Mouse (Mus musculus) heart, adult 2 months (tissue): ENCODE data around the gene Map3k10.

Experiments
- CTCF ChIP-seq: fragments of 200-600 bp; IDR thresholded peaks from 2 replicates; pipeline ENCODE4 v1.8.1; 2022; ENCODE audit warnings: antibody characterized with exemption, mild to moderate bottlenecking, moderate library complexity
- EP300 ChIP-seq: fragments of 200-500 bp; IDR thresholded peaks from 2 replicates; pipeline ENCODE4 v1.6.1; 2011; ENCODE audit warnings: low read depth, low read length, control low read depth; ENCODE audit not compliant: insufficient read depth

DNA sequence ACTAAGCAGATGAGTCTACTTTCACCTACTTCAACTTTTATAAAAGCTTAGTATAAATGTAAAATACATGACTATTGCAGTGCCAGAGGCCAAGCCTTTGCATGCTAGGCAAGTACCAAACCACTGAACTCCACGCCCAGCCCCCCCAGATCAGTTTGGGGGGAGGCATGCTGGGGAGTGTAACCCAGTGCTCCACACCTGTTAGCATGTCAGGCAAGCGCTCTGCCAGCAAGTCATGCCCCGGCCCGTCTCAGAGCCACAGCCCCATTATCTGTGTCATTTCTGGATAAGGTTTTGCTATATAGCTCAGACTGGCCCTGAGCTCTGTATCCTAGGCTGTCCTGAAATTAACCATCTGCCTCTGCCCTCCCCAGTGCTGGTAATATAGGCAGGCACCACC lies 12.4 kb downstream of the Map3k10 start:
- TF ChIP-seq CTCF: no peak
- no peak for TF ChIP-seq EP300
